Mouse (Mus musculus): ENCODE results near the gene Rnps1. TPM values are rescaled to one million over a fixed set of nuclear protein-coding genes. Genes with fewer than 3 reads are reported as not detected.
A peak's percentile ranks its signal among the peaks of the same experiment; 100 is the strongest.

Gene Rnps1
- polyA plus RNA-seq, 1 experiment from 2014 or later = 258 TPM

DNA sequence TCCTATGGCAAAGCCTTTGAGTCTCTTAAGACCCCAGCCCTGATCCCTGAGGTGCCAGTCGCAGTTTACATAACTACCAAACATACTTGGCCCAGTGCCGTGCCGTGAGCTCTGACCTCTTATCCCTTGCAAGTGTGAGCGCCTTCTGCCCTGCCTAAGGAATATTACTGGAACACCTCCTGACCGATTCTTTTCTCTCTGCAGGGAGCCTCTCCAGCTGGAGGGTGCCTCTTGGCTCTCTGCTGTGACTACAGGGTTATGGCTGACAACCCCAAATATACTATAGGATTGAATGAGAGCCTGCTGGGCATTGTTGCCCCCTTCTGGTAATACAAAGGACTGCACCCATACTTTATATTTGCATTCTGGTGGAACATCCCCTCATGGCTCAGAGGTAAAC is 22.7 kb downstream of the Rnps1 start:
- WGBS = 62% methylated on average over 5 of the region's 5 CpGs
- Histone ChIP-seq H3K4me1 (no peaks in the 10 kb centered on the region), H3K9me3 (no peaks in the 10 kb centered on the region), H3K36me3 (peaks cover 49% of the 10 kb centered on the region), H3K4me3 (no peak overlapping the region), H3K9ac (no peak overlapping the region), H3K27me3 (no peaks in the 10 kb centered on the region), H3K4me2 (no peak overlapping the region), H3K27ac (no peak overlapping the region)
- peak; percentile 50; the same call in 1 of the 2 replicates for ATAC-seq (ENCODE audit: borderline replicate concordance, extremely low read depth, low FRiP score, low TSS enrichment)

DNA sequence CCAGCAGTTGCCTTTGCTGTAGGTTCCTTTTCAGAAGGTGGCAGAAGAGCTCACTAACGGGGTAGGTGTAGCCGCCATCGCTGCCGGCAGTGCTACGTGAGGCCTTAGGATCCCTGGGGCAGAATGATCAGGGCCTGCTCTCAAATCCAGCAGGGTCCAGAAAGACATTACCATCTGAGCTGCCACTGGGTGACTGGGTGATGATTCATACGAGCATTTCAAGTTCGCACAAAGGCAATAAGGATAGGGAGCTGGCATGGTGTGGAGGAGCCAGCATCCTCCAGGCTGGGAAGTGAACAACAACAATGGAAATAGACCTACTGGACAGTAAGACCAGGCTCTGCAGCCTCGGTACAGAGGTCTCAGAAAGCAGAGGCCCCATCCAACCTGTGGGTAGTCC is 26.0 kb downstream of the Rnps1 start:
- 86% methylated on average over 8 of the region's 8 CpGs for WGBS

DNA sequence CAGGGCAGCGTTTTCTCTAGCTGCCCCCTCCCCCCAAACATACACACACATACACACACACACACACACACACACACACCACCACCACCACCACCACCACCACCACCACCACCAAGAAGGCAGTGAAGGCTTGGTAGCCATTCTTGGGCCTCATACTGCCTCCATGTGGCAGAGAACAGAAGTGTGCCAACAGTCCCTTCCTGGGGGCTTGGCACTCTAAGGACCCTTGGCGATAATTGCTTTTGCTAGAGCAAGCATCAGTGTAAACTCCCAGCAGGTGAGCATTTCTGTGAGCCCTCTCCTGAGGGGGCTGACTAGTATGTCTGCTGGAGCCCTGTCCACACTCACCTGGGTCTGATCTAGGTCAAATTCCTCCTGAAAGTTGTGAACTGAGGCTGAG is 26.8 kb downstream of the Rnps1 start:
- H3K9ac ChIP-seq = no peak overlapping the region
- 33% methylated on average over 2 of the region's 2 CpGs for WGBS
- ATAC-seq (ENCODE audit: borderline replicate concordance, extremely low read depth, low FRiP score, low TSS enrichment) = no peak
- no peaks in the 10 kb centered on the region for H3K4me1 ChIP-seq
- no peaks in the 10 kb centered on the region for H3K27me3 ChIP-seq
- no peak overlapping the region for H3K4me3 ChIP-seq
- H3K4me2 ChIP-seq = no peak overlapping the region
- no peaks in the 10 kb centered on the region for H3K9me3 ChIP-seq
- peaks cover 70% of the 10 kb centered on the region for H3K36me3 ChIP-seq
- no peak overlapping the region for H3K27ac ChIP-seq

More for the DNA sequence above, 26.0 kb downstream of the Rnps1 start:
- no peak overlapping the region for H3K27ac ChIP-seq
- no peaks in the 10 kb centered on the region for H3K9me3 ChIP-seq
- no peaks in the 10 kb centered on the region for H3K4me1 ChIP-seq
- H3K27me3 ChIP-seq = no peaks in the 10 kb centered on the region
- H3K9ac ChIP-seq = no peak overlapping the region
- H3K4me2 ChIP-seq = no peak overlapping the region
- peaks cover 65% of the 10 kb centered on the region for H3K36me3 ChIP-seq
- no peak overlapping the region for H3K4me3 ChIP-seq
- no peak for ATAC-seq (ENCODE audit: borderline replicate concordance, extremely low read depth, low FRiP score, low TSS enrichment)

DNA sequence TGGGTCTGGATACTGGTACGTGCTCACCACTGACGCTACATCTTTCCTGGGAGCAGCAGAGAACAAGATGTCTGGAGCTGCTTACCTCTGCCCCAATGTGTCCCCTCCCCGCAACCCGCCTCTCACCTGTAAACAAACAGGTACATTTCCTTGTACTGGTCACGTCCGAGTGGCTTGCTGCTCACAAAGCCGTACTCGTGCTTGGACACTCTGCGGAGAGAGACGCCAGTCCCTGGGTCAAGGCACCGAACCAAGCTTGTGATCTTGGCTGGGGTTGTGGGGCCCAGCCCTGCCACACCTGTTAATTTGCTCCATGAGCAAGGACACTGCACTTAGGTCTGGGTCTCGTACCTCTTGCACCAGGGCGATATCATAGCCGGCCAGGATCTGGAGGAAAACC is 27.7 kb downstream of the Rnps1 start:
- Histone ChIP-seq H3K4me2 (no peak overlapping the region), H3K9ac (no peak overlapping the region), H3K27me3 (no peaks in the 10 kb centered on the region), H3K4me1 (no peaks in the 10 kb centered on the region), H3K9me3 (no peaks in the 10 kb centered on the region), H3K36me3 (peaks cover 77% of the 10 kb centered on the region), H3K27ac (no peak overlapping the region), H3K4me3 (no peak overlapping the region)
- 84% methylated on average over 14 of the region's 14 CpGs for WGBS
- ATAC-seq (ENCODE audit: borderline replicate concordance, extremely low read depth, low FRiP score, low TSS enrichment) = no peak

DNA sequence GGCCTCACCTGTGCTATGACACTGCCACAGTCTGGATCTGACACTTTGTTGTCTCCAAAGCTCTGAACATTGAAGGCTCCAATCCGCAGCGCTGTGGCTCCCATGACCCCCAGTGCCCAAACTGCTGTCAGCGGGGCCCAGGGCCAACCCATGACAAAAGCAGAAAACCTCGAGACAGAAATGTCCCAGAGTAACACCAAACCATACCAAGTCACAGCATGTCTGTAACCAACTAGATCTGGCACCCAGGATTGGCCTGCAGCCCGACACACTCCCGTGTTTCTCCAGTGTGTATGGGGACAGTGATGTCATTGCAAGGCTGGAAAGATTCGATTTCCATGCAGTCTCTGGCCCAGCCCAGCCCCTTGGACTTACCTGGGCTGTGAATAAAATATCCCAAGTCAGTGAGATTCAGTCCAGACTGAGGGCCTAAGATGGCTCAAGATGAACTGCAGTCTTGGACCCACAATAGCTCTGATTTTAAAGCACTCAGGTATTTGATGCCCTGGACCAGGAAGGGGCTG is 28.3 kb downstream of the Rnps1 start, which contains the start of gene Dnase1l2:
Dnase1l2 (minus strand) TSS at position 474 of the 524 bp plus-strand sequence.
- no peaks in the 10 kb centered on the region for H3K27me3 ChIP-seq
- H3K9ac ChIP-seq = no peak within 1 kb of the TSS
- no peak within 1 kb of the TSS for H3K4me2 ChIP-seq
- 76% methylated on average over 7 of the region's 7 CpGs for WGBS
- no peak within 1 kb of the TSS for H3K27ac ChIP-seq
- ATAC-seq (ENCODE audit: borderline replicate concordance, extremely low read depth, low FRiP score, low TSS enrichment) = no peak
- H3K4me3 ChIP-seq = no peak within 1 kb of the TSS
- no peaks in the 10 kb centered on the region for H3K4me1 ChIP-seq
- no peaks in the 10 kb centered on the region for H3K9me3 ChIP-seq
- peaks cover 77% of the 10 kb centered on the region for H3K36me3 ChIP-seq

DNA sequence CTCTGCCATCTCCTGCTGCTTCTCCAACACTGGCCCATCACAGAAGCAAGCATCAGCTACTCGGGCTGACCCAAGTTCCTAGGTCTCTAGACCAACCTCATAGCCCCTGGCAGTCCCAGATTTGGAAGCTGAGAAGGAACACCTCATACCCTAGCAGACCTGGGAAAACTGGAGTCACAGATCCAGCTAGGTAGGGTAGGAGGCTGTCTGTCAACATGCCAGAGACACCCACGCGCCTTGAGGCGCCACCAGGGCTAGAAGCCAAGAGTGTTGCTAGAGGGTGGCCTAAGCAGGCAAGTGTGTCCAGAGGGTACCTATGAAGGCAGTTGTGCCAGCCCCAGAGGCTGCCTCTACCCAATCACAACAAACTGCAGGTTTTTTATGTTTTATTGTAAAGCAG is 29.0 kb downstream of the Rnps1 start:
- Histone ChIP-seq H3K27me3 (no peaks in the 10 kb centered on the region), H3K9ac (no peak overlapping the region), H3K4me2 (no peak overlapping the region), H3K27ac (no peak overlapping the region), H3K9me3 (no peaks in the 10 kb centered on the region), H3K36me3 (peaks cover 77% of the 10 kb centered on the region), H3K4me1 (no peaks in the 10 kb centered on the region), H3K4me3 (no peak overlapping the region)
- no peak for ATAC-seq (ENCODE audit: borderline replicate concordance, extremely low read depth, low FRiP score, low TSS enrichment)
- WGBS = 75% methylated on average over 4 of the region's 4 CpGs

DNA sequence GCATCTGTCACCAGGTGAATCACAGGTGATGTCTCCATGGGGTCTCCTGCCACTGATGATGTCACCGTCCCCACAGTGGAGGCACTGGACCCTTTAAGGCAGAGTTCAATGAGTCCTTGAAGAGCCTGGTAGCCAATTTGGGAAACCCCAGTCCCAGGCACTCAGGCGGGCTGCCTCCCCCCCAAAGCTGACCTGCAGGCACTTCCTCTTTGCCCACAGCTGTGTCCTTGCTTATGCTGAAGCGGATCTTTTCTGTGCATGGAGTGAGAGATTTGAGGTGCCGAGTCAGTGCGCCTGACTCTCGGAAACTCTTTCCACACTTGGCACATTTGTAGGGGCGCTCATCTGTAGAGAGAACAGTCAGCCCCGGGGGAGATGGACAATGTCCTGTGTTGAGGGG is 32.2 kb downstream of the Rnps1 start:
- ATAC-seq (ENCODE audit: borderline replicate concordance, extremely low read depth, low FRiP score, low TSS enrichment) = no peak
- no peak overlapping the region for H3K4me2 ChIP-seq
- H3K27me3 ChIP-seq = no peaks in the 10 kb centered on the region
- peaks cover 80% of the 10 kb centered on the region for H3K36me3 ChIP-seq
- H3K9ac ChIP-seq = no peak overlapping the region
- H3K9me3 ChIP-seq = no peaks in the 10 kb centered on the region
- no peaks in the 10 kb centered on the region for H3K4me1 ChIP-seq
- H3K4me3 ChIP-seq = no peak overlapping the region
- WGBS = 88% methylated on average over 8 of the region's 8 CpGs
- no peak overlapping the region for H3K27ac ChIP-seq

DNA sequence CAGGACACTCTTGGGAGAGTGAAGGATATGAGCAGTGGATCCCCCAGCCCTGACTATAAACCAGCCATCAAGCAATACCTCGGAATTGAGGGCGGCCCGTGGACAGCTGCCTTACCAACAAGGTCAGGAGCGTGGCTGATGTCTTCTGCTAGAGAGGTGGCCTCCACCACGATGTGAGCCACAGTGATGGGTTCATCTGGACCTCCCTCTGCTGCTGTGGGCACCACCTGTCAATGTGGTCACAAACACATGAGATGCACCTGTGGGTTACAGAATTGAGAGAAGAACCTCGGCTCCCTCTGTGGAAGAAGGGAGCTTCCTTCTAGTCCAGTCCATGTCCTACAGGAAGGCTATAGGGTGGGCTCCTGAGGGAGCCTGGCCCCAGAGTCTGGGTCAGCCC is 35.1 kb downstream of the Rnps1 start:
- Histone ChIP-seq H3K27ac (no peak overlapping the region), H3K4me2 (no peak overlapping the region), H3K36me3 (peaks cover 65% of the 10 kb centered on the region), H3K9me3 (no peaks in the 10 kb centered on the region), H3K4me1 (peaks cover 14% of the 10 kb centered on the region), H3K9ac (no peak overlapping the region), H3K4me3 (no peak overlapping the region), H3K27me3 (no peaks in the 10 kb centered on the region)
- ATAC-seq (ENCODE audit: borderline replicate concordance, extremely low read depth, low FRiP score, low TSS enrichment) = no peak
- WGBS = 89% methylated on average over 6 of the region's 6 CpGs

DNA sequence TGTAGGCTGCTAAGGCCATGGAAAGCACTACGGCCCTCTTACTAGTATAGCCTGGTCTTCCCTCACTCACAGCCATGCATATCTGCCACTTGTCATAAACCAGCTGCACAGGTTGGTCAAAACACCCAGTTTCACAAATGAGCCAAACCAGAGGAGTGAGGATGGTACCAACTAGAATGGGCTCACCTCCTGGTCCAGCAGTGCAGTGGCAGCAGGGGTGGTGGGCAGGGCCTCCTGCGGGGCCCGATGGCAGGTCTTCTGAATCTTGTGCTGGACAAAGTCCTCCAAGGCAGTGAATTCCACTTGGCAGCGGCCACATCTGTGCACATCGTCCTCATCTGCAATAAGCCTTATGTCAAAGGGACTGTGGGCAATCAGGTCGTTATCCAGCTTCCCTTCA is 36.9 kb downstream of the Rnps1 start:
- Histone ChIP-seq H3K9ac (no peak overlapping the region), H3K27ac (no peak overlapping the region), H3K4me3 (no peak overlapping the region), H3K4me1 (peaks cover 18% of the 10 kb centered on the region), H3K9me3 (no peaks in the 10 kb centered on the region), H3K4me2 (no peak overlapping the region), H3K36me3 (peaks cover 48% of the 10 kb centered on the region), H3K27me3 (no peaks in the 10 kb centered on the region)
- 90% methylated on average over 6 of the region's 6 CpGs for WGBS
- ATAC-seq (ENCODE audit: borderline replicate concordance, extremely low read depth, low FRiP score, low TSS enrichment) = no peak

DNA sequence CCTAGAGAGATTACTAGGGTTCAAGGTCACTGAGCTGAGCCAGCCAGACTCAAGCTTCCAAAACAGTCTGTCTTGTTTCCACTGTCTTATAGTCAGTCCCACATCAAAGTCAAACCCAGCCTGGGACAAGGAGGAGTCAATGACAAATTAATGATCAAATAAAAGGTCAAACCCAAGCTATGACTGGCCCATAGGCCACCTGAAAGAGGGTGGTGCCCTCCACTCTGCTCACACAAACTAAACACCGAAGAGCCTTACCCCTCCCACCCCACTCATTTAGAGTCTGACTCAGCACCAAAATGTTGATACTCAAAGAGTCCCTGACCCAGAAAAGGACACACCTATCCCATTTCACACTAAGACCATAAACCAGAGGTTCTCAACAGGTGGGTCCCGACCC is 39.0 kb downstream of the Rnps1 start:
- Histone ChIP-seq H3K4me2 (no peak overlapping the region), H3K9me3 (no peaks in the 10 kb centered on the region), H3K27me3 (no peaks in the 10 kb centered on the region), H3K9ac (no peak overlapping the region), H3K36me3 (peaks cover 27% of the 10 kb centered on the region), H3K27ac (no peak overlapping the region), H3K4me3 (no peak overlapping the region), H3K4me1 (peaks cover 18% of the 10 kb centered on the region)
- WGBS = 77% methylated on average over 2 of the region's 2 CpGs
- ATAC-seq (ENCODE audit: borderline replicate concordance, extremely low read depth, low FRiP score, low TSS enrichment) = no peak

DNA sequence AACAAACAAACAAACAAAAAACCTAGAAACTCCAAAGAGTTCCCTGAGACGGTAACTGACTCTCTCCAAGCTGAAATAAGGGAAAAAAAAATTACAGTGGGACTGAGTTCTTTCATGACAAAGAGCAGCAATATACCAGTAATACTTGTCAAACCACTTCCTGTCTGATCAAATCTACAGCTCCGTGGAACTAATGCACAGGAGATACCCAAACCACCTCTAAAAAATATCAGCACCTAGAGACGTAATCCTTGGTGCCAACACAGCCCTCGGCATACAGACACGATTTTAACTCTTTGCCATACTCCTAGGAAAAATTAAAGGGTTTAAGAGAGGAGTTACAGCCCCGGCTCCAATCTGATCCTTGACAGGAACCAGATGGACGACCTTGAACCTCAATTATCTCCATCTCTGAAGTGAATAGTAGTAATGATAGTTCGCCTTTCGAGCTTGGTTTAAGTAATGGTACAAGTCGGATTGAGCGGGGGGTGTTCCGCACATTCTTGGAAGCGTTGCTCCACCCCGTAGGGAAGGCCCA is 39.9 kb downstream of the Rnps1 start:
- Histone ChIP-seq H3K4me1 (peaks cover 18% of the 10 kb centered on the region), H3K27me3 (no peaks in the 10 kb centered on the region), H3K9me3 (no peaks in the 10 kb centered on the region), H3K4me3 (peak overlapping the region; percentile 79), H3K27ac (peak overlapping the region; percentile 97), H3K9ac (peak overlapping the region; percentile 86), H3K36me3 (peaks cover 19% of the 10 kb centered on the region), H3K4me2 (peak overlapping the region; percentile 62)
- under 1% methylated on average over 14 of the region's 14 CpGs for WGBS
- ATAC-seq (ENCODE audit: borderline replicate concordance, extremely low read depth, low FRiP score, low TSS enrichment) = no peak

DNA sequence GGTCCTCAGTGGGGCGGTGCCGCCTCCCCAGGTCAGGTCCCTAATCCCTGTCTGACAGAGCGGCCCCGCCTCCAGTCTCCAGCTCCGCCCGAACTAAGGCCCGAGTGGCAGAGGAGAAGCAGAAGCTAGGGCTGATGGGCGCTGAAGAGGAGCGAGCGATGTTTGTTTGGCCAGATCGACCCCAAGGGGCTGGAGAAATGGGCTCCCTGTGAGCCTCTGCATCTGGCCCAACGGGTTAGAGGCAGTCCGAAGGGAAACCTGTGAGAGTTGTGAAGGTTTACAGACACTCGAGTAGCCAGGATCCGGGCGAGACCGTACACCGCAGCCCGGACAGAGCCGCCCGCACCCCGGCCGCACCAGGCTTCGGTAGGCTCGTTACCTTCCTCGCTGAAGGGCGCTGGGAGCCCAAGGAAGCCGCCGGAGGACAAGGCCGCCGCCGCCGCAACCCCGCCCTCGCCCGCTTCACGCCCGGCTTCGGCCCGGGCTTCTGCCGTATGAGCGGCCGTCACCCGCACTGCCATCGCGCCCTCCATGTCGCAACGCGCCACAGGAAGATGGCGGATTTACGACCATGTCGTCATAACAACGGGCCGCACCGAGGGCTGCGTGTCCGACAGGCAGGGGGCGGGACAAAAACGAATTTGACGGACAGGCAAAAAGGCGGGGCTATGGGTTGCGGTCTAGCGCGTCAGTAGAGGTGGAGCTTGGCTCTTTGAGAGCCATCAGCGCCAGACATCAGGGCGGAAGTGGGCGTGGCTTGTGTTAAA is 40.6 kb downstream of the Rnps1 start:
- no peaks in the 10 kb centered on the region for H3K27me3 ChIP-seq
- H3K9ac ChIP-seq = peak overlapping the region; percentile 86
- H3K4me1 ChIP-seq = peaks cover 18% of the 10 kb centered on the region
- H3K9me3 ChIP-seq = no peaks in the 10 kb centered on the region
- H3K36me3 ChIP-seq = peaks cover 13% of the 10 kb centered on the region
- WGBS = under 1% methylated on average over 67 of the region's 67 CpGs
- ATAC-seq (ENCODE audit: borderline replicate concordance, extremely low read depth, low FRiP score, low TSS enrichment) = peak; percentile 94
- peak overlapping the region; percentile 97 for H3K27ac ChIP-seq
- peak overlapping the region; percentile 62 for H3K4me2 ChIP-seq
- peak overlapping the region; percentile 79 for H3K4me3 ChIP-seq

Data from lung, embryonic 15.5 days (tissue).